Mouse (Mus musculus): ENCODE measurements around the gene Rtn2.

DNA sequence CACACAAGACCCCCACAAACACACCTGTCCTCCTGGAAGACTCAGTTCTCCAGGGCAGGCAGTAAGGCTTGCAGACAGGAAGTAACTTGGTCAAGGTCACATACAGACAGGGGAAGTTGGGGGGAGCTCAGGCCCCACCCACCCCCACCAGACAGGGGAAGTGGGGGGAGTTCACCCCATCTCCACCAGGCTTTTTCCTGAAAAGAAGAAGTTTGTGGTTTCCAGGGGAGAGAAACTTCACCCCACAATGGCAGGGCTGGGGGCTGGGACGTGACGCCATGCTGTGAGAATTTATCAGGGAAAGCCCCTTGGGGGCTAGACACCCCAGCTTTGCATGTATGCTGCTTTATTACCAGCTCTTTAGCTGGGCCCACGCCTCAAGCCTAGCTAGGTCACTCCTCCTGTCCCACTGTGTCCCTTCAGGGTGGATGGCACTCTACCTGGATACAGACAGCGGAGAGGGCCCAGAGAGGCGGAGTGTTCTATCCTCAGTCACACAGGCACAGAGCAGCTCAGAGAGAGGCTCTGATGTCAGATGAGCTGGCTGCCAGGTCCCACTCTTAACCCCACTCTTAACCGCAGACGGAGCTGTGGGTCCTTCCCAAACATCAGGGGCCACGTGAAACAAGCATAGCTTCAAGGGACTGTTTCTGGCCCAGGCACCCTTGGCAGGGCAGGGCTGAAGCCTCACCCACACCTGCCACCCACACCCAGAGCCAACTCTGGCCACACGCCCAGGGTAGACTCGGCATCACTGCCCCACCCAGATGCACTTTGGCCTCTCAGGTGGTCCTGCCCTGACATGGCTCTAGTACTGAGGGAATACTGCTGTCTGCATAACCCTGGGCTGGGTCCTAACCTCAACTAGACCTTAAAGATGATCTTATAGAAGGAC, 16.2 kb upstream of the Rtn2 start:
- TF ChIP-seq POLR2A (IDR thresholded peaks at IDR 0.05; ENCODE audit: borderline replicate concordance, extremely low read depth, low read depth, low read length) (no peak), CTCF (IDR thresholded peaks at IDR 0.05; ENCODE audit: insufficient read depth, low read length) (no peak)

All from lung, adult 2 months (tissue).